Mouse (Mus musculus): ENCODE measurements around the gene Olfm4. TPM values are rescaled to one million over a fixed set of nuclear protein-coding genes. Genes with fewer than 3 reads are reported as not detected.

The Olfm4 gene
- polyA plus RNA-seq, 1 experiment = not detected

DNA sequence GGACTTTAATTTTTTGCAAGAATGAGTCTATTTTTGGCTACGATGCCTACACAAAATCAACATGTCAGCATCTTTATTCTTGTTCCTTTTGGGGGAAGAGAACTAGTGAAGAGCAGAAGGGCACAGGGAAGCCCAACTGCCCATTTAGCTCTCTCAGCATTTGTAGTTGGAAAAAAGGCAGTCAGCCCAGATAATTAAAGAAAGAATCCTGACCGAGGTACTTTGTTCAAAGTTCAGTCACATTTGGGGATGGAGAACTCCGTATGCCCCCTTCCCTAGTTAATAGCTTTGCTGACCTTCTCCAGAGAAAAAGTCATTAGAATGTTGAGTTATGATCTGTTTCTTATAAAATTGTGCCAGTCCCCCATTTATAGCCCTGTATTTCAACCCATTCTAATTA, 77.8 kb downstream of the Olfm4 start:
- no peak for TF ChIP-seq POLR2A (IDR thresholded peaks at IDR 0.05; ENCODE audit: borderline replicate concordance, extremely low read depth, low read depth, low read length)
- no peak for TF ChIP-seq CTCF (IDR thresholded peaks at IDR 0.05; ENCODE audit: insufficient read depth, low read length)
- H3K4me1 ChIP-seq (ENCODE audit: control insufficient read depth, insufficient read depth, low read length) = no peaks in the 10 kb centered on the region
- H3K4me3 ChIP-seq (replicated peaks; ENCODE audit: extremely low read depth, low read depth, low read length) = no peak overlapping the region
- no peak for DNase-seq
- WGBS = 83% methylated on average over 3 of the region's 3 CpGs

DNA sequence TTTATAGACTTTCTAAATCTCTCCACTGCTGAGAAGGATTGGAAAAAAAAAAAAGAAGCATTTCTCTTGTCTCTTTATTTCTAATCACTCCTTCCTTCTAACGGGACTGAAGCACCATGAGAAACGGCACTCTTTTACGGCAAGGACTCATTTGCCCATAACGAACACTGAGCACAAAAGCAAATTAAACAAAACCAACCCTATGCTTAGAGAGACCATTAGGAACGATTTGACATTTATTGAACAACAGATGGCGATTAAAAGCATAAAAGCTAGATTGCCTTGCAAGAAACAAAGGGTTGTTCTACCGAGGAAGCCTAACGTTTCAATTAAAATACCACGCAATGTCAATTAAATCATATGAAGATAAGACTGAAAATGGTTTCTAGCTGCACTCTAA, 79.0 kb downstream of the Olfm4 start:
- Histone ChIP-seq H3K4me3 (replicated peaks; ENCODE audit: extremely low read depth, low read depth, low read length) (no peak overlapping the region), H3K4me1 (ENCODE audit: control insufficient read depth, insufficient read depth, low read length) (no peaks in the 10 kb centered on the region)
- no peak for DNase-seq
- TF ChIP-seq CTCF (IDR thresholded peaks at IDR 0.05; ENCODE audit: insufficient read depth, low read length) (no peak), POLR2A (IDR thresholded peaks at IDR 0.05; ENCODE audit: borderline replicate concordance, extremely low read depth, low read depth, low read length) (no peak)
- 80% methylated on average over 9 of the region's 9 CpGs for WGBS

DNA sequence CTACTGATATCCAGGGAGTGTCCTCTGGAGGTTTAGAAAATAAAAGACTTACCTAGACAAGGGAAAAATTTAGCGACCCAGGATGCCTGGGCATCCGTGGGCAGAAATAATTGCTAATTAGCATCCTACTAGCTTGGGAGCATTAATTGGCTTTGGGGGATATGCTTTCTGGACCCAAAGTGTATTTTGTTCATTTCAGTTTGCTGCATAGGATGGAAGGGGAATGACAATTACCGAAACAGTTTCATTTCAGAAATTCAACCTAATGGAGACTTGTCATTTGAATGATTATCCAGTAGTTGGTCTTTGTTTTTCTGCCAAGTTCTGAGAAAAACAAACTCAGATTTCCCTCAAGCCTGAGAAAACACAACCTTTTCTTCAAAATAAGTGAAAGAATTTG, 86.7 kb downstream of the Olfm4 start:
- TF ChIP-seq POLR2A (IDR thresholded peaks at IDR 0.05; ENCODE audit: borderline replicate concordance, extremely low read depth, low read depth, low read length) (no peak), CTCF (IDR thresholded peaks at IDR 0.05; ENCODE audit: insufficient read depth, low read length) (no peak)
- WGBS = 91% methylated on average over 3 of the region's 3 CpGs
- Histone ChIP-seq H3K4me1 (ENCODE audit: control insufficient read depth, insufficient read depth, low read length) (no peaks in the 10 kb centered on the region), H3K4me3 (replicated peaks; ENCODE audit: extremely low read depth, low read depth, low read length) (no peak overlapping the region)
- no peak for DNase-seq

Other genes starting within 250 kb of the Olfm4 start
- gene Pcdh8, start 212.8 kb upstream of the Olfm4 start, polyA plus RNA-seq (2012; rRNA removed) = 0.08 TPM in 1 of 2 replicates, not detected in the other

Data from lung, adult 2 months (tissue).